Mouse (Mus musculus) adrenal gland, postnatal 36 days (tissue): ENCODE measurements around the gene Flt3l. TPM values are rescaled to one million over a fixed set of nuclear protein-coding genes. Genes with fewer than 3 reads are reported as not detected.
"Not testable (repeated sequence)": the region's sequence is repeated elsewhere in the genome, so short reads cannot be mapped to it uniquely, and the experiment has no call there.

ENCODE experiments used
- DNase-seq, 2 experiments: peaks; one replicate each; pipeline ENCODE4 v3.0.0; 2021; ENCODE audit warnings: mixed read lengths in 1 of 2
- total RNA-seq, 2 experiments: library from RNA; stranded (reverse); gene quantifications; 2 replicates each; pipeline ENCODE4 v1.2.3; 2021

Flt3l gene
- total RNA-seq, 2 experiments from 2014 or later: 15.3 to 25.5 TPM

- no peak for DNase-seq
Observed at GRCm38 (mm10) chr7:45098541-45099240, 37.5 kb downstream of the Flt3l start.

DNA sequence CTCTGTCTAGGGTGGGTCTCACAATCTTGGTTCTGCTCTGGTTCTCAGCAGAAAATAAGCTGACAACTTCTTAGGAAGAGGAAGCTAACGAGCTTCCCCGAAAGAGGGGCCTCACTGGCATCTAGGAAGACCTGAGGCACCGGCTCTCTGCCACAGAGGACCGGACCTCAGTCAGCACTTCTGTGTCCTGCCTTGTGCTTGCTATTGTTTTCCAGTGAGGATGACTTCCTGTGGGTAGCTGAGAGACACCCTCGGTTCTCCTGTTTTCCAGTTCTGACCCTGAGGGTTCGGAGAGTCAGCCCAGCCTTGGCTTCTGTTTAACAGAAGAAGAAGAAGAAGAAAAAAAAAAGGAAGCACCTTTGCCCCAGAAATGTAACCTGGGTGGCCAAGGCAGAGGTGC is 38.8 kb downstream of the Flt3l start:
- DNase-seq: no peak

DNA sequence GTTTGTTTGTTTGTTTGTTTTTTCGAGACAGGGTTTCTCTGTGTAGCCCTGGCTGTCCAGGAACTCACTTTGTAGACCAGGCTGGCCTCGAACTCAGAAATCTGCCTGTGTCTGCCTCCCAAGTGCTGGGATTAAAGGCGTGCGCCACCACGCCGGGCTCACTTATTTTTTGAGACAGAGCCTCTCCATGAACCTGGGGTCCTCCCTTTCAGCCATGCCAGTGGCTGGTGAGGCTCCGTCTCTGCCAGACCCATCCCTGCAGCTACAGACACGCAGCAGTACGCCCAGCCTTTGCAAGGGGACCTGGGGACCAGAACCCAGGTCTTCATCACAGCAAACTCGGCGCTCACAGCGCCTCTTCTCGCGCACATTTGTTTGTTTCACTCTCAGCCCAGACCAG is 40.3 kb downstream of the Flt3l start:
- not testable (repeated sequence) for DNase-seq

- DNase-seq: no peak
Observed at GRCm38 (mm10) chr7:45095367-45095766, 40.9 kb downstream of the Flt3l start.

GRCm38 (mm10) chr7:45094121-45094520 is 42.1 kb downstream of the Flt3l start:
- no peak for DNase-seq

DNA sequence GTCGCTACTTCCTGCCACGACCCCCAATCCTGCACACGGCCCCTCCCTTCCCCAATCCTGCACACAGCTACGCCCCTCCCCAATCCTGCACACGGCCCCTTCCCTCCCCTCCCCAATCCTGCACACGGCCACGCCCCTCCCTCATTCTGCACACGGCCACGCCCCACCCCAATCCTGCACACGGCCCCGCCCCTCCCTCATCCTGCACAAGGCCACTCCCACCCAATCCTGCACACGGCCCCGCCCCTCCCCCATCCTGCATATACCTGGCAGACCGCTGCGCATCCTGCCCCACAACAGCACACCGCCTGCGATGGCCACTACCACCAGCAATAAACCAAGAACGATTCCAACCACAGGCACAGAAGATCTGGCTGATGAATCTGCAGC is 42.7 kb downstream of the Flt3l start:
- no peak for DNase-seq

DNA sequence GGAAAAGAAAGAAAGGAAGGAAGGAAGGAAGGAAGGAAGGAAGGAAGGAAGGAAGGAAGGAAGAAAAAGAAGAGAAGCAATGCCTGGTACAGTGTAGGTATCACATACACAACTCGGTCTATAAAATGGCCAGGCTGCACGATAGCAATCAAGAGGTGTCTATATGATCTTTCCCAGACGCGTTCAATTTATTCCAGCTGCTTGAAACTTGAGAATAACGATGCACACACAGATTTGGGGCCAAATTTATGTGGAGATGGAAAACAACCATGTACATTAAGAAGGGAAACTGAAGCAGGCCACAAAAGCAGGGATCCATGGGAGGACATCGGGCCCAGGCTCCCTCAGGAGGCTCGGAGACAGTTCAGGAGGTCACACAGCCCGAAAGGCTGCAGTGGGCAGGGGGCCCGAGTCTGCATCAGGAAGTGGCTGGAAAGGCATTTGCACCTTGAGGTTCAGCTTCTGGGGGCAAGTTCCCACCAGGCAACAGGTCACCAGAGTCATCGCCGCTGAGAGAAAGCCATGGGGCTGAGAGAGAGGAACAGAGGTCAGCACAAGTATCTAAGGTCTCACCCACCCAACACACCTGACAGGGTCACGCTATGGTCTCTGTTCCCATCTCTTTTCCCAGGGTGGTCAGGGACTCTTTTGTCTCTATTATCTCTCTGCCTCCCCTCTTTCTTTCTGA is 43.3 kb downstream of the Flt3l start:
- DNase-seq: no peak

GRCm38 (mm10) chr7:45092048-45092447 is 44.2 kb downstream of the Flt3l start, which contains the start of gene Rcn3:
Rcn3 (minus strand) TSS chr7:45092221.
- DNase-seq: peak; percentile 75 to 86

DNA sequence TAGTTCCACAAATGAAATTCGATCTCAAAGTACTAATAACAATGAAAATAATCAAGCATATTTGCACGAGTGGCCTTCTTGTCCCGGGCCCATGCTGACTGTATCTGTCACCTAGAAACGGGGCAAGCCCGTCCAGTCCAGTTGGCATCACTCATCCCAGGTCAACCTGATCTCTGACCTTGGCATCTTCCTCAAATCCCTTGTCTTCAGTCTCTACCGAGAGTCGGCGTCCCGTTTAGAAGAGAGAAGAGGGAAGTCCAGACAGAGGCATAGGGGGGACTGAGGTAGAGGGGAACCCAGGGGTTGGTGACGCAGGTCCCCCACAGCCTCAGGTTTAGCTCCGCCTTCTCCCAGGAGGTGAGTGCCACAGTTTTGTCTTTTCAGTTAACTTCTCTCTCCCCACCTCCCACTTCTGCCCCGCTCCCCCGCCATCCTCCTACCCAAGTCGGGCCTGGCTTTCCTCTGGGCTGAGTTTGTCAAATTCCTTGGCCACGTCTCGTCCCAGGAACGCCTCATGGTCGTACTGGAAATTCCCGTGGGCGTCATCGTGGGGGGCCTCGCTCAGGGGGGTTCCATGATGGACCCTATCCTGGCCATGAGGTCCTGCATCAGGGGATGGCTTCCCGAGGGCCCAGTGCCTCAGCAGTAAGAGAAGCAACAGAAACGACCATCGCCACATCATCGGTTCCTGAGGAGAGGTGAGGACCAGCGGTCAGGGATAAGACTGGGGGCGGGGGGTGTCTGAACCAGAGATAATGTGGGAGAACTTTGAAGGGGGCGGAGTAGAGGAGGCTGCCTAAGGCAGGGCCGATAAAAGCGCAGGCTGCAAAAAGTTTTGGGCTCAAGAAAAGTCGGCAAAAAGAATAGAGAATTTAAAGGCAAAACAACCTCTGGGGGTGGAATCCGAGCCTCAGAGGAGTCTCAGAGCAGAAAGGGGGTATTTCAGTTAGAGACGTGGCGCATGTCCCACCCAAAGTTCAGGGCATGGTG is 44.9 kb downstream of the Flt3l start:
- no peak for DNase-seq

- no peak for DNase-seq
Observed at GRCm38 (mm10) chr7:45090251-45090977, 45.8 kb downstream of the Flt3l start.

GRCm38 (mm10) chr7:45088597-45088996 is 47.6 kb downstream of the Flt3l start:
- no peak for DNase-seq

DNA sequence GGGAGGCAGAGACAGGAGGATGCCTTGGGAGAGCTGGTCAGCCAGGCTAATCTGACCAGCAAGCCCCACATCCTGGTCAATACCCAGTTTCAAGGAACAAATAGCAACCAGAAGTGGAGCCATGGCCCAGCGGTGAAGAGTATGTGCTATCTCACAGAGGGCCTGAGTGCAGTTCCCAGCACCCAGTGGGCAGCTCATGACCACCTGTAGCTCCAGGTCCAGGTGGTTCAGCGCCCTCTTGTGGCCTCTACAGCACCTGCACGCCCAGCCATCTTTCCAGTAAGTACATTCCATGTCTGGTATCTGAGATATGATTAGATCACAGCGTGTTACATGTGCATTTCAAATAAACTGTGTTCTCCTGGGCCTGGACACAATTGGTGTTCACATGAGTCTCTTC is 50.1 kb downstream of the Flt3l start:
- DNase-seq: no peak

GRCm38 (mm10) chr7:45083300-45083890 is 52.8 kb downstream of the Flt3l start:
- no peak for DNase-seq

- DNase-seq: peak in 1 of 2 experiments; percentile 56
Observed at GRCm38 (mm10) chr7:45082401-45083299, 53.6 kb downstream of the Flt3l start.

DNA sequence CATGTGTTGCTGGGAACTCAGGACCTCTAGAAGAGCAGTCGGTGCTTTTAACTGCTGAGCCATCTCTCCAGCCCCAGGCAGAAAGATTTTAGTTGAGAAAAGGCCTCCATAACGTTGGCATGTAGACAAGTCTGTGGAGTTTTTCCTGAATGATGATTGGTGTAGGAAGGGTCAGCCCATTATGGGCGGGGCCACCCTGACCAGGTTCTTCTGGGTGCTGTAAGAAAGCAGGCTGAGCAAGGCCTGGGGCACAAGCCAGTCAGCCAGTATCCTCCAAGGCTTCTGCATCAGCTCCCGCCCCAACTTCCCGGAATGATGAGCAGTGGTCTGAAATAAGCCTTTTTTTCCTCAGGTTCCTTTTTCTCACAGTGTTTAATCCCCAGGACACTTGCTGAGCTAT is 55.2 kb downstream of the Flt3l start:
- DNase-seq: no peak

DNA sequence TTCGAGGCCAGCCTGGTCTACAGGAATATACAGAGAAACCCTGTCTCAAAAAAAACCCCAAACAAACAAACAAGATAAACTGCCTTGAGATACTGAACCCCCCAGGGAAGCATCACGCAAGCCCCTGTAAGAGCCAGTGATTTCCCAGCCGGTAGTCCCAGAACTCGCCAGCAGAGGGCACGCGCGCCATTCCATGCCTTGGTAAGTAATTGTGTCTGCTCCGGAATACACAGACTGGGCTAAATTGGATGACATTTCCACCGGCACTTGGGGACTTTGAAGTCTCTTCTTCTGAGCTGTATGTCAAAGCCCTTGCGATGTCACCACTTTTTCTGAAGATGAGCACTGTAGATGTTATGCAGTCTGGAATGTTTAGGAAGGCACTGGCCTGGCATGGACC is 56.4 kb downstream of the Flt3l start:
- peak; percentile 92 for DNase-seq
